Mouse (Mus musculus): ENCODE results near the gene Sesn1. TPM values are rescaled to one million over a fixed set of nuclear protein-coding genes. Genes with fewer than 3 reads are reported as not detected.
"Not testable (repeated sequence)": the region's sequence is repeated elsewhere in the genome, so short reads cannot be mapped to it uniquely, and the experiment has no call there.

Gene Sesn1
- polyA plus RNA-seq, 1 experiment from 2014 or later = 33.9 TPM

DNA sequence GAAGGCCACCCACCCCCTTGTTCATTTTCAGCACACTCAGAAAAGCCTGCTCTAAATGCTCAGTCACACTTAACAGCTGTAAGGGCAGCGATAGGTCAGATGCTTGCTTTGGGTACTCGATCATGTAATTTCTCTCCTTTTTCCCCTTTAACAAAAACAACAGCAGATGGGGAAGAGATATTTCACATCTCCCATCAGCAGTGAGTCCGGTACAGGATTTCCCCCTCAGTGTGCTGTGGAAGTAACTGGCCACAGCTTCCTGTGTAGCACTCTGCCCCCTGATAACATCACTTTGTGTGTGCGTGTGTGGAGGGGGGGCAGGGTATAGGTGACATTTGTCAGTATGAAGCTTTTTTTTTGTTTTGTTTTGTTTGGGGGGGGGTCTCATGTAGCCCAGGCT lies 127.4 kb downstream of the Sesn1 start:
- H3K9me3 ChIP-seq = no peaks in the 10 kb centered on the region
- WGBS = 55% methylated on average over 4 of the region's 4 CpGs
- ATAC-seq (replicated peaks) = no peak
- H3K9ac ChIP-seq = no peak overlapping the region
- H3K4me3 ChIP-seq = no peak overlapping the region
- H3K4me1 ChIP-seq = peaks cover 17% of the 10 kb centered on the region
- no peaks in the 10 kb centered on the region for H3K36me3 ChIP-seq (replicated peaks)
- no peaks in the 10 kb centered on the region for H3K27me3 ChIP-seq (replicated peaks)
- no peak overlapping the region for H3K27ac ChIP-seq
- no peak overlapping the region for H3K4me2 ChIP-seq

DNA sequence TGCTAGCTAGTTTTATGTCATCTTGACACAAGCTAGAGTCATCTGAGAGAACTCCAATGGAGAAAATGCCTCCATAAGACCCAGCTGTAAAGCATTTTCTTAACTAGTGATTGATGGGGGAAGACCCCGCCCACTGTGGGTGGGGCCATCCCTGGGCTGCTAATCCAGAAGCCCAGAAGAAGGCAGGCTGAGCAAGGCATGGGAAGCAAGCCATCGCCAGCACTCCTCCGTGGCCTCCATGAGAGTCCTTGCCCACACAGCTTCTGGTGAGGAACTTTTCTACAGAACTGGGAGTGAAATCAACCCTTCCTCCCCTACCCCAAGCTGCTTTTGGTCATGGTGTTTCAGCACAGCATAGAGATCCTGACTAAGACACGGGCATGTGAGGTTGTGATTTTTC lies 129.4 kb downstream of the Sesn1 start:
- Histone ChIP-seq H3K27me3 (replicated peaks) (no peaks in the 10 kb centered on the region), H3K4me3 (no peak overlapping the region), H3K36me3 (replicated peaks) (no peaks in the 10 kb centered on the region), H3K27ac (no peak overlapping the region), H3K9ac (no peak overlapping the region), H3K9me3 (no peaks in the 10 kb centered on the region), H3K4me1 (peaks cover 17% of the 10 kb centered on the region), H3K4me2 (no peak overlapping the region)
- 76% methylated on average over 4 of the region's 4 CpGs for WGBS
- ATAC-seq (replicated peaks) = no peak

DNA sequence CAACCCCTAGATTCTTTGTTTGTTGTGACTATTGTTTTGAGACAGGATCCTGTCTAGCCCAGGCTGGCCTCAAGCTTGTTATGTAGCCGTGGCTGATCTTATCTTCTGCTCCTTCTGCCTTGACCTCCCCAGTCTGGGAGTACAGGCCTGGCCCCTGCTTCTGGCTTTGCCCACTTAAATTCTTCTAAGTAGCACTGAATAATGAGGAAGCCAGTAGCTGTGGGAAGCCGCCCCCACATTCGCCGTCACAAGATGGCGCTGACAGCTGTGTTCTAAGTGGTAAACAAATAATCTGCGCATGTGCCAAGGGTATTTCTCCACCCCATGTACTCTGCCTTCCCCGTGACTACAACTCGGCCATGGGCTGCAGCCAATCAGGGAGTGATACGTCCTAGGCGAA lies 142.6 kb downstream of the Sesn1 start:
- H3K9me3 ChIP-seq; ATAC-seq (replicated peaks); H3K27ac ChIP-seq; H3K36me3 ChIP-seq (replicated peaks); H3K4me3 ChIP-seq; H3K27me3 ChIP-seq (replicated peaks); H3K4me1 ChIP-seq; H3K9ac ChIP-seq; H3K4me2 ChIP-seq: not testable (repeated sequence)
- 95% methylated on average over 10 of the region's 10 CpGs for WGBS

GRCm38 (mm10) chr10:41952850-41953527 lies 143.3 kb downstream of the Sesn1 start:
- H3K4me2 ChIP-seq = no peak overlapping the region
- no peak for ATAC-seq (replicated peaks)
- H3K9me3 ChIP-seq = no peaks in the 10 kb centered on the region
- no peaks in the 10 kb centered on the region for H3K4me1 ChIP-seq
- no peaks in the 10 kb centered on the region for H3K27me3 ChIP-seq (replicated peaks)
- no peak overlapping the region for H3K27ac ChIP-seq
- WGBS = 95% methylated on average over 14 of the region's 14 CpGs
- H3K4me3 ChIP-seq = no peak overlapping the region
- H3K9ac ChIP-seq = no peak overlapping the region
- no peaks in the 10 kb centered on the region for H3K36me3 ChIP-seq (replicated peaks)

DNA sequence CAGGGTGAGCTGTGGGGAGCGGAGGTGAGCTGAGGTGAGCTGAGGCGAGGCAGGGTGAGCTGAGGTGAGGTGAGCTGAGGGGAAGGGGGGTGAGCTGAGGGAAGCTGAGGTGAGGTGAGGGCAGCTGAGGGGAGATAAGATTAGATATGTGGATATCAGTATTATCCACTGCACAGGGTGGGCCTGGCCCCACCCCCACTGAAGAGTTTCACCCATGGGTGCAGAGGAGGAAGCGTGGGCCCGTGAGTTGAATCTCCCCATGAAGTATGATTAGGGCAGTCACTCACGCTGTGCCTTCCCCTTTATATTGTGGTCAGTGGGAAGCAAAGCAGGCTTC lies 143.8 kb downstream of the Sesn1 start:
- Histone ChIP-seq H3K4me2 (no peak overlapping the region), H3K27me3 (replicated peaks) (no peaks in the 10 kb centered on the region), H3K9ac (no peak overlapping the region), H3K4me1 (no peaks in the 10 kb centered on the region), H3K4me3 (no peak overlapping the region), H3K9me3 (no peaks in the 10 kb centered on the region), H3K27ac (no peak overlapping the region), H3K36me3 (replicated peaks) (no peaks in the 10 kb centered on the region)
- 99% methylated on average over 5 of the region's 5 CpGs for WGBS
- ATAC-seq (replicated peaks) = no peak

DNA sequence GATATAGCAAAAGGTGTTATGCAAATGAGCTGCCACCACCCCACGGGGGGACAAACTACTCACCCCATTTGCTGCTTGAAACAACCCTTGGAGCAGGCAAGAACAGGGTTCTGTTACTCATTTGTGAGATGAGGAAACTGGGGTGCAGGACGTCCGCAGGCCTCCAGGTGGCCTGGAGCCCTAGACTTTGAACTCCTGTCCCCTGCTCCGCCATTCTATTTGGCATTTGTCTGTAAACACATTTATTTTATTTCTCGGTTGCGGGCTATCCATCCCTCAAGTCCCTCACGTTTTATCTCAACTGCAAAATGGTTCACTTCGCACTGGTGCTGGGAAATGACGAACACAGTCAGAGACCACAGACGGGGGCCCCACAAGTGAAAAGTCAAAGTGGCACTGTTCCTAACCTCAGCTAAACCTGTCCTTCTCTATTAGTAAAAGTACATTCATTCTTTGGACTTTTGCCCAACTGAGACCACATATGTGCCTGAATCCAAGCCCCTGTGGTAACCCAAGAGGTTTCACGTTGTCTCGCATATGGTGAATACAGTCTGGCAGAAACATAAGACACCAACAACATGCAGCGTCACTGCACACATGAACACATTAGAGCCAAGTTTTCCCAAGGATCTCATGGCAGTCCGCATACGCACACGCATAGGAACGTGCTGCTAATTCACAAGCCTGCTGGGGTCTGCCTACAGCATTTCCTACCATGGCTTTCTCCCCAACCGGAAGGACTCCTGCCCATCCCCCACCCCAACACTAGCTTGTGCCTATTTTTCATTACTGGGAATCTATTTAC lies 147.9 kb downstream of the Sesn1 start:
- Histone ChIP-seq H3K27me3 (replicated peaks) (no peaks in the 10 kb centered on the region), H3K9ac (no peak overlapping the region), H3K9me3 (no peaks in the 10 kb centered on the region), H3K36me3 (replicated peaks) (no peaks in the 10 kb centered on the region), H3K4me3 (no peak overlapping the region), H3K27ac (no peak overlapping the region), H3K4me1 (0 out of 2 replicates have a peak, but pooled peaks cover under 1% of the 10 kb centered on the region), H3K4me2 (no peak overlapping the region)
- no peak for ATAC-seq (replicated peaks)
- 91% methylated on average over 18 of the region's 18 CpGs for WGBS

Other genes starting within 250 kb of the Sesn1 start
- gene Ccdc162, start 93.3 kb upstream of the Sesn1 start, polyA plus RNA-seq (2015; fragmentation: Nextera tagmentation; extraction: Ambion mirVana) = 0.52 and 0.77 TPM in 2 replicates
- gene Cep57l1, start 64 bp upstream of the Sesn1 start, polyA plus RNA-seq (2015; fragmentation: Nextera tagmentation; extraction: Ambion mirVana) = 15.8 TPM in 2 replicates
- gene Armc2, start 208.5 kb downstream of the Sesn1 start, polyA plus RNA-seq (2015; fragmentation: Nextera tagmentation; extraction: Ambion mirVana) = 11.3 and 11.9 TPM in 2 replicates